Mouse (Mus musculus) hindbrain, embryonic 15.5 days (tissue): ENCODE data around the gene Hnrnpu. TPM values are rescaled to one million over a fixed set of nuclear protein-coding genes. Genes with fewer than 3 reads are reported as not detected.
"Not testable (repeated sequence)": the region's sequence is repeated elsewhere in the genome, so short reads cannot be mapped to it uniquely, and the experiment has no call there.

Experiments used
- ATAC-seq: fragments of 200-750 bp; cut with Nextera tagmentation; 2 replicates; pipeline ENCODE4 v1.8.0; 2017; ENCODE audit warnings: low read depth, moderate number of reproducible peaks, moderate TSS enrichment; ENCODE audit not compliant: low FRiP score
- H3K27ac ChIP-seq: fragments of 300-500 bp; sonication (generic); replicated peaks from 2 replicates; pipeline ENCODE4 v1.5.1; 2015; ENCODE audit warnings: mild to moderate bottlenecking, inconsistent platforms
- H3K27me3 ChIP-seq: fragments of 300-500 bp; sonication (generic); 2 replicates; pipeline ENCODE4 v1.6.1; 2015; ENCODE audit warnings: control low read depth, inconsistent platforms
- H3K36me3 ChIP-seq: fragments of 300-500 bp; sonication (generic); 2 replicates; pipeline ENCODE4 v1.6.1; 2015; ENCODE audit warnings: control low read depth, inconsistent platforms
- H3K4me1 ChIP-seq: fragments of 300-500 bp; sonication (generic); replicated peaks from 2 replicates; pipeline ENCODE4 v1.6.1; 2015; ENCODE audit warnings: control low read depth, inconsistent platforms
- H3K4me2 ChIP-seq: fragments of 300-500 bp; sonication (generic); 2 replicates; pipeline ENCODE4 v1.6.1; 2015; ENCODE audit warnings: moderate library complexity, mild to moderate bottlenecking, inconsistent platforms
- H3K4me3 ChIP-seq: fragments of 300-500 bp; sonication (generic); 2 replicates; pipeline ENCODE4 v1.5.1; 2015; ENCODE audit warnings: mild to moderate bottlenecking, inconsistent platforms
- H3K9ac ChIP-seq: fragments of 300-500 bp; sonication (generic); 2 replicates; pipeline ENCODE4 v1.6.1; 2015; ENCODE audit warnings: inconsistent platforms
- H3K9me3 ChIP-seq: fragments of 300-500 bp; sonication (generic); 2 replicates; pipeline ENCODE4 v1.6.1; 2016; ENCODE audit warnings: control low read depth, inconsistent platforms
- WGBS: fragments of 180-500 bp; shearing (Covaris S2); methylation state at CpG from one replicate; pipeline ENCODE4 v1.1.7; 2015; 5-methylcytosine and 5-hydroxymethylcytosine counted together
- microRNA-seq: library from miRNA; unstranded; fragments of <30 nt; microRNA quantifications from one replicate; pipeline ENCODE4, GENCODE M21; 2016
- polyA plus RNA-seq: library from polyadenylated mRNA; unstranded; fragments of >200 nt; fragmentation: Nextera tagmentation; extraction: Ambion mirVana; gene quantifications from 2 replicates; pipeline ENCODE4 v1.2.1, GENCODE M21; 2015

Hnrnpu gene
- polyA plus RNA-seq, 1 experiment from 2014 or later, result 287 TPM

DNA sequence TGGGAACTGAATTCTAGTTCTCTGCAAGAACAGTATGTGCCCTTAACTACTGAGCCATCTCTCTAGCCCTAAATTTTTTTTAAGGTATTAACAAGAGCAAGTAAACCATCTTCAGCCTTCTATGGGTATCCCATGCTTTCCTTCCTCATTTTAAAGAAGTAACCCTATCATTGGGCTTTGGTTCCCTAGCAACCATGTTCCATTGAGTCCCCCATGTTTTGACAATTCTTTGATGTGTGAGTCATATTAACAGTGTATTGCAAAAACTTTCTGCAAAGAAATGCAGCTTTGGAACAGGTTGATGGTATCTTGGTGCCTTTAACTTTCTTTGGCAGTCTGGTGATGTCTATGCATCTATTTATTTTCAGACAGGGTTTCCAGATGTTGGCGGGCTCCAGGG is 43.5 kb downstream of the Hnrnpu start:
- Histone ChIP-seq H3K4me2 (no peak overlapping the region), H3K9ac (no peak overlapping the region), H3K4me1 (no peaks in the 10 kb centered on the region), H3K9me3 (no peaks in the 10 kb centered on the region), H3K36me3 (no peaks in the 10 kb centered on the region), H3K4me3 (no peak overlapping the region), H3K27me3 (no peaks in the 10 kb centered on the region), H3K27ac (no peak overlapping the region)
- no peak for ATAC-seq
- WGBS, result 100% methylated on average over 1 of the region's 1 CpGs

DNA sequence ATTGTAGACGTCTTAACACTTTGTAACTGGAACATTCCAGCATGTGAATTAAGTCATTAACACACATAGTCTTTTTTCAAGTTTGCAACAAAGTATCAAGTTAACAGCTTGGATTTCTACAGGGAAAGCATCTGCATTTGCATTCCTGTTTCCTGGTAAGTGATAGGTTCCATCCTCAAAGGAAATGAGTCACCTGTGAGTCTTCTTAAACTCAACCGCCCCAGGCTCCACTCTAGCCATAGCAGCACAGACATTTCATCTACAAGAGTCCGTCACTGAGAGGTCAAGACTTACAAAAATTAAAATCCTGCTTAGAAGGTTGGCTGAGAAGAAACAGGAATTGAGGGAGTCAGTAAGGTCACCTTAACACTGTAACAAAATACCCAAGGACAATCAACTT is 45.9 kb downstream of the Hnrnpu start:
- Histone ChIP-seq H3K4me1 (no peaks in the 10 kb centered on the region), H3K9ac (no peak overlapping the region), H3K36me3 (no peaks in the 10 kb centered on the region), H3K9me3 (no peaks in the 10 kb centered on the region), H3K4me3 (no peak overlapping the region), H3K27me3 (no peaks in the 10 kb centered on the region), H3K4me2 (no peak overlapping the region), H3K27ac (no peak overlapping the region)
- ATAC-seq, result no peak
- WGBS, result 88% methylated on average over 3 of the region's 3 CpGs

DNA sequence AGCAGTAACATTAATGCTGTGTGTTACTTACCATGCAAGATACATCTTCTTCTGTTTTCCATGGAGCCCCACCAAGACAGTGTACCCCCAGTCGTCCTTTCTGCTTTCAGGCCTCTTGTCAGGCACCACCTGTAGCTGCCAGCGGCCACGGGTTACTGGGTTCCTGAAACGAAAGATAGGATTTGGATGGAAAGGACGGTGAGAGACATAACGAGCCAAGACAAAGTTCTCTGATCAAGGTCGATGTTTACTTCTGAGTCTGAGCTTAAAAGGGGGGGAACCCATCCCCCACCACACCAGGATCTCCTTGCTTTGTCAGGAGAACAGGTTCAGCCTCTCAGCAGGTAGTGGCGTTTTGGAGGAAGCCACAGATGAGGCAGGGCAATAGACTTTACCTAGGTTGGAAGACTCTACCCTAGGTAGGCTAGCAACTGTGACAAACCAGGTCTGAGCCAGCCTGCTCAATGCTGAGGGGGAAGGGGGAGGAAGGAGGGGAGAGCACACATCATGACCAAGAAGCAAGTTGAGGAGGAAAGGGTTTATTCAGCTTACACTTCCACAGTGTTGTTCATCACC is 49.9 kb downstream of the Hnrnpu start:
- Histone ChIP-seq H3K4me1 (no peaks in the 10 kb centered on the region), H3K27ac (no peak overlapping the region), H3K27me3 (no peaks in the 10 kb centered on the region), H3K9me3 (no peaks in the 10 kb centered on the region), H3K36me3 (no peaks in the 10 kb centered on the region), H3K4me3 (no peak overlapping the region), H3K9ac (no peak overlapping the region), H3K4me2 (no peak overlapping the region)
- WGBS, result 74% methylated on average over 8 of the region's 8 CpGs
- ATAC-seq, result no peak

- H3K9ac ChIP-seq, result no peak overlapping the region
- no peaks in the 10 kb centered on the region for H3K4me1 ChIP-seq
- no peaks in the 10 kb centered on the region for H3K9me3 ChIP-seq
- 59% methylated on average over 2 of the region's 2 CpGs for WGBS
- H3K4me2 ChIP-seq, result no peak overlapping the region
- no peaks in the 10 kb centered on the region for H3K27me3 ChIP-seq
- H3K27ac ChIP-seq, result no peak overlapping the region
- ATAC-seq, result no peak
- H3K36me3 ChIP-seq, result no peaks in the 10 kb centered on the region
- no peak overlapping the region for H3K4me3 ChIP-seq
Measured at GRCm38 (mm10) chr1:178283946-178284720, 53.5 kb downstream of the Hnrnpu start.

GRCm38 (mm10) chr1:178283314-178283713 is 54.3 kb downstream of the Hnrnpu start:
- not testable (repeated sequence) for H3K27ac ChIP-seq, H3K4me2 ChIP-seq, ATAC-seq, H3K4me3 ChIP-seq, H3K9ac ChIP-seq, H3K27me3 ChIP-seq, H3K36me3 ChIP-seq, H3K4me1 ChIP-seq, H3K9me3 ChIP-seq
- 91% methylated on average over 3 of the region's 3 CpGs for WGBS

GRCm38 (mm10) chr1:178276054-178276911 is 61.3 kb downstream of the Hnrnpu start:
- Histone ChIP-seq H3K36me3 (no peaks in the 10 kb centered on the region), H3K4me2 (peak overlapping the region; percentile 84), H3K4me1 (peaks cover 9% of the 10 kb centered on the region), H3K9me3 (no peaks in the 10 kb centered on the region), H3K27ac (peak overlapping the region; percentile 94), H3K27me3 (no peaks in the 10 kb centered on the region), H3K9ac (peak overlapping the region; percentile 90), H3K4me3 (peak overlapping the region; percentile 77)
- peak; percentile 95 for ATAC-seq
- under 1% methylated on average over 64 of the region's 87 CpGs for WGBS

GRCm38 (mm10) chr1:178275738-178276053 is 61.9 kb downstream of the Hnrnpu start:
- Histone ChIP-seq H3K9ac (peak overlapping the region; percentile 90), H3K27me3 (no peaks in the 10 kb centered on the region), H3K4me3 (peak overlapping the region; percentile 77), H3K36me3 (no peaks in the 10 kb centered on the region), H3K4me2 (peak overlapping the region; percentile 84), H3K4me1 (peaks cover 9% of the 10 kb centered on the region), H3K9me3 (no peaks in the 10 kb centered on the region), H3K27ac (peak overlapping the region; percentile 94)
- peak; percentile 47 for ATAC-seq
- WGBS, result 7% methylated on average over 11 of the region's 11 CpGs

DNA sequence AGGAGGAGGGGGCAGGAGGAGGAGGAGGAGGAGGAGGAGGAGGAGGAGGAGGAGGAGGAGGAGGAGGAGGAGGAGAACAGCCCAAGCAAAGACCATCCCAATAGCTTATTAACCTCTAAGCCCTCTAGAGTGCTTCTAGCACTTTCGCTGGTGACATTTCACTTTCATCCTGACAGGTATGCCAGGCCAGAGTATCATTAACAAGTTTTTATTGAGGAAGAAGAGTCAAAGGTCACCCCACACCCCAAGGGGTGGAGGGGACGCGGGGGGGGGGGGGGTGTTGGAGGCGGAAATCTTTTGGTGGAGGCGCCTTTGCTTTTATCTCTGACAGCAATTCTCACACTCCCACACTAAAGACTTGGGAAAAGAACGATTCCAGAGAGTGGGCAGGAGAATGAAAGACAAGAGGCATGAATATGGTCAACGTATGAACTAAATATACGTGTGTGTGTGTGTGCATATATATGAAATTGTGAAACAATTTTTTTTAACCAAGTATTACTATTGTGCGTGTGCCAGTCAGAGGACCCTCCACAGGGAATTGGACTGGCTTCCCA is 62.3 kb downstream of the Hnrnpu start:
- Histone ChIP-seq H3K9ac (peak overlapping the region; percentile 90), H3K9me3 (no peaks in the 10 kb centered on the region), H3K4me2 (peak overlapping the region; percentile 84), H3K4me1 (peaks cover 9% of the 10 kb centered on the region), H3K36me3 (no peaks in the 10 kb centered on the region), H3K27me3 (no peaks in the 10 kb centered on the region), H3K4me3 (peak overlapping the region; percentile 77), H3K27ac (peak overlapping the region; percentile 94; the same call in 1 of the 2 replicates)
- no peak for ATAC-seq
- WGBS, result 48% methylated on average over 9 of the region's 9 CpGs

Small RNA genes lying within 50 kb of the gene (microRNA-seq; reads per million reads assigned to microRNA genes)
- gene Gm27458, result not detected

Other genes starting within 250 kb of the Hnrnpu start
- 20.3 and 23.5 TPM in 2 replicates for gene Desi2, start 150.4 kb downstream of the Hnrnpu start, polyA plus RNA-seq
- 110 and 131 TPM in 2 replicates for gene Cox20, start 18.7 kb downstream of the Hnrnpu start, polyA plus RNA-seq
- 9.9 and 11.2 TPM in 2 replicates for gene Efcab2, start 68.3 kb upstream of the Hnrnpu start, polyA plus RNA-seq
- gene Kif26b, start 191.3 kb upstream of the Hnrnpu start, polyA plus RNA-seq, result 10.8 and 11.8 TPM in 2 replicates